Mouse (Mus musculus) limb, embryonic 15.5 days (tissue): Measurements from ENCODE around the gene Apc2. TPM values are rescaled to one million over a fixed set of nuclear protein-coding genes. Genes with fewer than 3 reads are reported as not detected.
A peak's percentile ranks its signal among the peaks of the same experiment; 100 is the strongest.

Experiments
- ATAC-seq: fragments of 200-750 bp; cut with Nextera tagmentation; 2 replicates; pipeline ENCODE4 v1.8.0; 2017; ENCODE audit warnings: low read depth, moderate TSS enrichment; ENCODE audit not compliant: insufficient number of reproducible peaks, low FRiP score, low TSS enrichment
- H3K27ac ChIP-seq: fragments of 300-500 bp; sonication (generic); 2 replicates; pipeline ENCODE4 v1.5.1; 2015; ENCODE audit warnings: moderate library complexity, mild to moderate bottlenecking, inconsistent platforms
- H3K27me3 ChIP-seq: fragments of 300-500 bp; sonication (generic); 2 replicates; pipeline ENCODE4 v1.6.1; 2015; ENCODE audit warnings: inconsistent platforms
- H3K36me3 ChIP-seq: fragments of 300-500 bp; sonication (generic); 2 replicates; pipeline ENCODE4 v1.6.1; 2015; ENCODE audit warnings: inconsistent platforms
- H3K4me1 ChIP-seq: fragments of 300-500 bp; sonication (generic); 2 replicates; pipeline ENCODE4 v1.6.1; 2015; ENCODE audit warnings: inconsistent platforms
- H3K4me2 ChIP-seq: fragments of 300-500 bp; sonication (generic); 2 replicates; pipeline ENCODE4 v1.6.1; 2015; ENCODE audit warnings: mild to moderate bottlenecking, inconsistent platforms
- H3K4me3 ChIP-seq: fragments of 300-500 bp; sonication (generic); 2 replicates; pipeline ENCODE4 v1.5.1; 2015; ENCODE audit warnings: mild to moderate bottlenecking, inconsistent platforms
- H3K9ac ChIP-seq: fragments of 300-500 bp; sonication (generic); 2 replicates; pipeline ENCODE4 v1.6.1; 2015; ENCODE audit warnings: inconsistent platforms
- H3K9me3 ChIP-seq: fragments of 300-500 bp; sonication (generic); 2 replicates; pipeline ENCODE4 v1.6.1; 2016; ENCODE audit warnings: inconsistent platforms
- WGBS: fragments of 180-500 bp; shearing (Covaris S2); methylation state at CpG from one replicate; pipeline ENCODE4 v1.1.7; 2015; 5-methylcytosine and 5-hydroxymethylcytosine counted together
- polyA plus RNA-seq: library from polyadenylated mRNA; unstranded; fragments of >200 nt; fragmentation: Nextera tagmentation; extraction: Ambion mirVana; gene quantifications from 2 replicates; pipeline ENCODE4 v1.2.1, GENCODE M21; 2015

The Apc2 gene
- polyA plus RNA-seq, 1 experiment from 2014 or later = 1.5 TPM

DNA sequence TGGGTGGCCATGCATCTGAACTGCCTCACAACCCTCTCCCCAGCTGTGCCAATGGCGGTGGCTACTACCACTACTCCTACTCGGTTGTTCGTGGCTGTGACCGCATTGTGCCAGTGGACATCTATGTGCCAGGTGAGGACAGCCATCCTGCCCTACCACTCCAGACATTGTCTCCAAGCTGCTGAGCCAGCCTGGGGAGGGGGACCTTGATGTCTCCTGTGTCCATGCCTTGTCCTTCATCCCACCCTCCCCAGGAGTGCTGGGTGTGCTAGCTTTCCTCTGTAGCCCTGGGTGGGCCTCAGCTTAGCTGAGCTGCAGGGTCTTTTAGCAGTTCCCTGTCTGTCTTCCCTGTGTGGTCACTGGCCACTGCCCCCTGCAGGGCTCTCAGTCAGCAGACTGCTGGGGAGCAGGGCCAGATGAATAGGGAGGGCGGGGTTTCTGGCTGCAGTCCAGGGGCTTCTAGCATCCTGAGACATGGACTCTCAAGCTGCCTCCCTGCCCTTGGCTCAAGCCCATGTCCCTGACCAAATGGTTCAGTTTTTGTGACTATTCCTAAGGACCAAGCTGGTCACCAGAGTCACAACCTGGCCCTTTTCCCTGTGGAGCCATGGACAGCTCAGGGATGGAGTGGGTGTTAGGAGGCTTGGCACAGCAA is 39.8 kb upstream of the Apc2 start:
- no peak overlapping the region for H3K27ac ChIP-seq
- H3K36me3 ChIP-seq = peaks cover 67% of the 10 kb centered on the region
- no peak overlapping the region for H3K4me3 ChIP-seq
- no peaks in the 10 kb centered on the region for H3K9me3 ChIP-seq
- H3K4me2 ChIP-seq = no peak overlapping the region
- 87% methylated on average over 5 of the region's 5 CpGs for WGBS
- H3K9ac ChIP-seq = no peak overlapping the region
- peaks cover 21% of the 10 kb centered on the region for H3K4me1 ChIP-seq
- ATAC-seq = no peak
- H3K27me3 ChIP-seq = no peaks in the 10 kb centered on the region

DNA sequence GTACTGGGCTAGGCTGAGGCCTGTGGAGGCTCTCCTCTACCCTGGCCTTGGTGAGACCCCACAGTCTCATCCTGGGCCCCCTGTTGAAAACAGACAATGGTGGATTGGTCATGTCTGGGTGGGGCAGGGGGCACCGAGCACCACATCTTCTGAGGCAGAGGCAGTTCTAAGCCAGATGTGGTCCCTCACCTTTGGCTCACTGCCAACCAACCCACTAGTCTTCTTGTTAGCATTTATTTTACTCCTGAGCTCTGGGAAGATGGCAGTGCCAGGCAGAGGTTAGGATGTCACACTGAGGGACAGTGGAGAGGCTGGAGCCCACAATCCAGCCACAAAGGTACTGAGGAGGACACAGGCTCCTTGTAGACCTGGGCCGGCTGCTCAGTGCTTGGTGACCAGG is 37.8 kb upstream of the Apc2 start:
- no peak overlapping the region for H3K9ac ChIP-seq
- no peaks in the 10 kb centered on the region for H3K27me3 ChIP-seq
- WGBS = 62% methylated on average over 2 of the region's 2 CpGs
- H3K4me3 ChIP-seq = no peak overlapping the region
- no peak overlapping the region for H3K27ac ChIP-seq
- H3K36me3 ChIP-seq = peaks cover 62% of the 10 kb centered on the region
- H3K9me3 ChIP-seq = no peaks in the 10 kb centered on the region
- H3K4me2 ChIP-seq = no peak overlapping the region
- peaks cover 34% of the 10 kb centered on the region for H3K4me1 ChIP-seq
- no peak for ATAC-seq

DNA sequence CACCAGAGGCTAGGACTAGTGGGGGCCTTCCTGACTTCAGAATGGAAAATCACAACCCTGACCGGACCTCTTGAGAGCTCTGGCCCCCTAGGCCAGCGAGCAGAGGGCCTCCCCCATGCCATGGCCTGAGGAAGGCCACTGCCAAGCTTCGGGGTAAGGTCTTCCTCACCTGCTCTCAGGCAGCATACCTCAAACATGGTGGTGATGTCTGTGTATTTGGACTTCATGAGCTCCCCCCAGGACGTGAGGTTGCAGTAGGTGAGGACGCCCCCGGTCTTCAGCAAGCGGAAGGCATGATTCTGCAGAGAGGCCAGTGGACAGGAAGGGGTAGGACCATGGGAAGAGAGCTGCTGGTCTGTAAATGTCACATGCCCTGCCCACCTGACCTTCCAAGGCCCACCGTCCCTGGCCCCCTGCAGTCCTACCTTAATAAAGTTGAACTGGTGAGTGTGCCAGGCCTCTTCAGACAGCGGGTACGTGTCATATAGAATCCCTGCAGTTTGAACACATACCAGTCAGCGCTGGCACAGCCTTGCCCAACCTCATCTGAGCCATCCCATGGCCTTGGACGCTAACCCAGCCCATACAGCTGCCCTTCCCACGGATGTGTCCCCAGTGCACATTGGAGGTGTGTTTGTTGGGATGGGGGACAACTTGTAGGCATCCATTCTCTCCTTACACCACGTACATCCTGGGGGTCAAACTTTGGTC is 36.9 kb upstream of the Apc2 start:
- ATAC-seq = no peak
- no peaks in the 10 kb centered on the region for H3K9me3 ChIP-seq
- no peaks in the 10 kb centered on the region for H3K27me3 ChIP-seq
- peaks cover 53% of the 10 kb centered on the region for H3K36me3 ChIP-seq
- WGBS = 88% methylated on average over 14 of the region's 14 CpGs
- 0 out of 2 replicates have a peak overlapping the region, but pooled peaks have one; percentile 2 for H3K9ac ChIP-seq
- peak overlapping the region; percentile 92 for H3K4me2 ChIP-seq
- H3K4me1 ChIP-seq = peaks cover 39% of the 10 kb centered on the region
- H3K4me3 ChIP-seq = peak overlapping the region; percentile 55; the same call in 1 of the 2 replicates
- H3K27ac ChIP-seq = no peak overlapping the region

DNA sequence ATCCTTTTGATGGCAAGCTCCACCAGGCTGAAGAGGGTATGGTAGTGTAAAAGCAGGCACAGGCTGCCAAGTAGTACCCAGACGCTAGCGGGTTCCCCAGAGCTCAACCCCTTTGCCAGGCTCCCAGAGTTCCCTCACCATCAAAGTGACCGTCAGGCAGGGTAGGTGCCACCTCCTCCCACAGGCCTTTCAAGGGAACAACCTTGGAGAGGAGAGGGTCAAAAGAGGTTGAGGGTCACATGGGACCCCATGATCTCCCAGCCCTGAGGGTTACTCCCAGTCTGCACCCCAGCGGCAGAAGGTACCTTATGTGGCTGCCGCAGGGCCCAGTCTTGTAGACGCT is 36.3 kb upstream of the Apc2 start:
- H3K4me1 ChIP-seq = peaks cover 42% of the 10 kb centered on the region
- peaks cover 48% of the 10 kb centered on the region for H3K36me3 ChIP-seq
- 74% methylated on average over 6 of the region's 6 CpGs for WGBS
- H3K9ac ChIP-seq = 0 out of 2 replicates have a peak overlapping the region, but pooled peaks have one; percentile 62
- no peak for ATAC-seq
- H3K9me3 ChIP-seq = no peaks in the 10 kb centered on the region
- H3K4me3 ChIP-seq = peak overlapping the region; percentile 55
- H3K27ac ChIP-seq = peak overlapping the region; percentile 99; the same call in 1 of the 2 replicates
- H3K4me2 ChIP-seq = peak overlapping the region; percentile 92
- H3K27me3 ChIP-seq = no peaks in the 10 kb centered on the region

DNA sequence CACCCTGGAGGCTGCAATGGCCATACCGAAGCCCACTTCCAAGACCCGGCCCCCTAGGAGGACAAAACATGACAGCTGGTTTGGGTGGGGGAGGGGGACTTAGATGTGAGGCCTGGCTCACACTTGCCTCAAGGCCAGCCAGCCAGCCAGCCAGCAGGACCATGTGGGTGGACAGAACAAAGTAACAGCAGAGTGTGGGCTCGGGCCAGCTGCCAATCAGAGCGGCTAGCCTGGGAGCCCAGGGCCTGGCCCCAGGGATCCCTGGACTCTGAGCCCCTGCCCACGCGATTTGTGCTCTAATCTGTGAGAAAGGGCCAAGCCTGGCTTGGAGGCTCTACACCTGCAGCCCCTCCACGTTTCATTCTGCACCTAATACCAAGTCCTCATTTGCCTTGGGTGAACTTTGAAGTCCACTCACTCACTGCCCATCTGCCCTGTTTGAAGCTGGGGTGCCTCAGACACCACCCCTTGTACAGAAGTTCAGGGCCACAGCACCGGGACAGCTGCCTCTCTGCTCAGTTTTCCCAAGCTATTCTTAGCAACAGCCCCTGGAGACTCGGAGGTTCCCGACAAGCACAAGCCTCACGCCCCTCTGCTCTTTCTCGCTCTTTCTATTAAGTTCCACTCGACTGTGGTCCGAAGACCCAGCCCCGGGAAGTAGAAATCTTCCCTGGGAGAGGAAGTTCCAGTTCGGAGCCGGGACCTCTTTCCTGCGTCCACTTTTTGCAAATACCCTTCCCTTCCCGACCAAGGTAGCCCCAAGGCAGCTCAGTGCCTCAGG is 35.7 kb upstream of the Apc2 start:
- Histone ChIP-seq H3K9ac (peak overlapping the region; percentile 62), H3K4me3 (peak overlapping the region; percentile 55), H3K4me1 (peaks cover 42% of the 10 kb centered on the region), H3K9me3 (no peaks in the 10 kb centered on the region), H3K27me3 (no peaks in the 10 kb centered on the region), H3K4me2 (peak overlapping the region; percentile 92), H3K36me3 (peaks cover 42% of the 10 kb centered on the region), H3K27ac (peak overlapping the region; percentile 99)
- ATAC-seq = no peak
- 8% methylated on average over 19 of the region's 19 CpGs for WGBS

GRCm38 (mm10) chr10:80260642-80261584 is 34.9 kb upstream of the Apc2 start, which contains the start of the genes Gamt and Dazap1:
Gamt (minus strand) TSS chr10:80261012.
Dazap1 (plus strand) TSS chr10:80261486.
- H3K36me3 ChIP-seq = peaks cover 33% of the 10 kb centered on the region
- 0% methylated on average over 44 of the region's 49 CpGs for WGBS
- H3K27me3 ChIP-seq = no peaks in the 10 kb centered on the region
- peak within 1 kb of the TSS; percentile 55 for H3K4me3 ChIP-seq
- H3K4me1 ChIP-seq = peaks cover 47% of the 10 kb centered on the region
- H3K27ac ChIP-seq = peak within 1 kb of the TSS; percentile 99
- no peaks in the 10 kb centered on the region for H3K9me3 ChIP-seq
- ATAC-seq = peak; percentile 94
- peak within 1 kb of the TSS; percentile 92 for H3K4me2 ChIP-seq
- H3K9ac ChIP-seq = peak within 1 kb of the TSS; percentile 62

GRCm38 (mm10) chr10:80261585-80261968 is 34.2 kb upstream of the Apc2 start:
- 1% methylated on average over 14 of the region's 14 CpGs for WGBS
- H3K4me2 ChIP-seq = peak overlapping the region; percentile 92
- ATAC-seq = peak; percentile 67

GRCm38 (mm10) chr10:80262169-80262568 is 33.6 kb upstream of the Apc2 start:
- 72% methylated on average over 12 of the region's 12 CpGs for WGBS
- H3K27ac ChIP-seq = peak overlapping the region; percentile 99
- H3K9ac ChIP-seq = 0 out of 2 replicates have a peak overlapping the region, but pooled peaks have one; percentile 55
- ATAC-seq = no peak
- H3K4me1 ChIP-seq = peaks cover 56% of the 10 kb centered on the region
- H3K9me3 ChIP-seq = no peaks in the 10 kb centered on the region
- peak overlapping the region; percentile 55 for H3K4me3 ChIP-seq
- peaks cover 20% of the 10 kb centered on the region for H3K36me3 ChIP-seq
- H3K4me2 ChIP-seq = peak overlapping the region; percentile 92
- no peaks in the 10 kb centered on the region for H3K27me3 ChIP-seq

More at GRCm38 (mm10) chr10:80261585-80261968, 34.2 kb upstream of the Apc2 start:
- Histone ChIP-seq H3K9me3 (no peaks in the 10 kb centered on the region), H3K36me3 (peaks cover 26% of the 10 kb centered on the region), H3K27me3 (no peaks in the 10 kb centered on the region), H3K27ac (peak overlapping the region; percentile 99), H3K4me1 (peaks cover 51% of the 10 kb centered on the region), H3K9ac (peak overlapping the region; percentile 55), H3K4me3 (peak overlapping the region; percentile 55)

DNA sequence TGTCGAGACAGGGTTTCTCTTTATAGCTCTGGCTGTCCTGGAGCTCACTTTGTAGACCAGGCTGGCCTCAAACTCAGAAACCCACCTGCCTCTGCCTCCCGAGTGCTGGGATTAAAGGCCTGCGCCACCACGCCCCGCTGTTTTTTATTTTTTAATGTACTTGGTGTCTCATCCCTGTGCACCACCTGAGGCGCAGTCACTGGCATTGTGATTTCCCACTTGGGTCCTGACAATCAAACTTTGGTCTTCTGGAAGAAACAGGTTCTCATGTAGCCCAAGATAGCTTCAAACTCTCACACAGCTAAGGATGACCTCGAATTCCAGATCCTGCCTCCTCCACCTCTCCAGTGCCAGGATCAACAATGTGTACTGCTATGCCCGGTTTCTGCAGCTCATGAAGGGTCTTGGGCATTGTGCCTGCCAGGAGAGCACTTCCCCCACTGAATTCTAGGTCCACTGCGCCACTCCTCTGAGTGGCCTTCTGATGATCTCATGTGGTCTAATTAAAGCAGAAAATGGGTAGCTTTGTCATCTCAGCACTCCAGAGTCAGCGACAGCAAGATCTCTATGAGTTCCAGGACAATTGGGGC is 32.9 kb upstream of the Apc2 start:
- Histone ChIP-seq H3K4me1 (peaks cover 63% of the 10 kb centered on the region), H3K27me3 (no peaks in the 10 kb centered on the region), H3K27ac (no peak overlapping the region), H3K4me2 (no peak overlapping the region), H3K9ac (no peak overlapping the region), H3K9me3 (no peaks in the 10 kb centered on the region), H3K4me3 (no peak overlapping the region), H3K36me3 (peaks cover 15% of the 10 kb centered on the region)
- ATAC-seq = no peak
- 91% methylated on average over 10 of the region's 10 CpGs for WGBS

- no peaks in the 10 kb centered on the region for H3K9me3 ChIP-seq
These were observed 31.2 kb upstream of the Apc2 start for GRCm38 (mm10) chr10:80264341-80265148.

More at GRCm38 (mm10) chr10:80264341-80265148, 31.2 kb upstream of the Apc2 start:
- H3K4me2 ChIP-seq = peak overlapping the region; percentile 69
- H3K27me3 ChIP-seq = no peaks in the 10 kb centered on the region
- ATAC-seq = peak; percentile 45
- H3K4me3 ChIP-seq = peak overlapping the region; percentile 97
- H3K36me3 ChIP-seq = peaks cover 8% of the 10 kb centered on the region
- WGBS = under 1% methylated on average over 70 of the region's 81 CpGs
- peak overlapping the region; percentile 92 for H3K9ac ChIP-seq
- peaks cover 69% of the 10 kb centered on the region for H3K4me1 ChIP-seq
- H3K27ac ChIP-seq = peak overlapping the region; percentile 87
